Mouse (Mus musculus): ENCODE measurements at regions not wholly inside any gene's neighbourhood (a gene's known extent, or its start where the extent isn't known, plus 50 kb on each side); places are given as distances from the start of the nearest gene placed in this dataset.

GRCm38 (mm10) chr4:40537859-40538258 lies 65.9 kb downstream of the Tmem215 start:
- Histone ChIP-seq H3K27ac (no peak overlapping the region), H3K4me3 (no peak overlapping the region)
- intact Hi-C loops (cut with DNase I), result no loop called here
- no peak for DNase-seq (ENCODE audit: extremely low spot score in 1 of 2, low spot score in 2 of 2)
- no peak for TF ChIP-seq CTCF (IDR thresholded peaks at IDR 0.05)

GRCm38 (mm10) chr4:40543085-40544048 lies 71.4 kb downstream of the Tmem215 start:
- no peak for TF ChIP-seq CTCF (IDR thresholded peaks at IDR 0.05)
- Histone ChIP-seq H3K4me3 (no peak overlapping the region), H3K27ac (no peak overlapping the region)
- intact Hi-C loops (cut with DNase I), result loop anchor here (2.0 kb wide), 1 partner anchor 47 kb away; no protein-coding TSS in a partner anchor
- no peak for DNase-seq (ENCODE audit: extremely low spot score in 1 of 2, low spot score in 2 of 2)

GRCm38 (mm10) chr4:40544056-40544455 lies 72.1 kb downstream of the Tmem215 start:
- no peak for TF ChIP-seq CTCF (IDR thresholded peaks at IDR 0.05)
- no peak overlapping the region for H3K4me3 ChIP-seq
- DNase-seq (ENCODE audit: extremely low spot score in 1 of 2, low spot score in 2 of 2), result no peak
- intact Hi-C loops (cut with DNase I), result loop anchor here (2.0 kb wide), 1 partner anchor 47 kb away; no protein-coding TSS in a partner anchor
- H3K27ac ChIP-seq, result peak overlapping the region; percentile 37; the same call in 1 of the 2 replicates

GRCm38 (mm10) chr4:40544806-40545205 lies 72.8 kb downstream of the Tmem215 start:
- DNase-seq (ENCODE audit: extremely low spot score in 1 of 2, low spot score in 2 of 2), result no peak
- no peak for TF ChIP-seq CTCF (IDR thresholded peaks at IDR 0.05)
- intact Hi-C loops (cut with DNase I), result loop anchor here (2.0 to 5.0 kb wide), 2 partner anchors 48 to 243 kb away; no protein-coding TSS in a partner anchor

GRCm38 (mm10) chr4:40545700-40546099 lies 73.7 kb downstream of the Tmem215 start:
- peak in 1 of 2 experiments; percentile 12 for DNase-seq (ENCODE audit: extremely low spot score in 1 of 2, low spot score in 2 of 2)
- Histone ChIP-seq H3K4me3 (no peak overlapping the region), H3K27ac (peak overlapping the region; percentile 53)
- intact Hi-C loops (cut with DNase I), result loop anchor here (2.0 to 5.0 kb wide), 2 partner anchors 49 to 243 kb away; no protein-coding TSS in a partner anchor
- TF ChIP-seq CTCF (IDR thresholded peaks at IDR 0.05), result no peak

More at GRCm38 (mm10) chr4:40544806-40545205, 72.8 kb downstream of the Tmem215 start:
- Histone ChIP-seq H3K27ac (peak overlapping the region; percentile 53; the same call in 1 of the 2 replicates), H3K4me3 (no peak overlapping the region)

GRCm38 (mm10) chr4:40559824-40560223 lies 87.8 kb downstream of the Tmem215 start:
- intact Hi-C loops (cut with DNase I), result no loop called here
- TF ChIP-seq CTCF (IDR thresholded peaks at IDR 0.05), result no peak
- Histone ChIP-seq H3K4me3 (no peak overlapping the region), H3K27ac (no peak overlapping the region)
- DNase-seq (ENCODE audit: extremely low spot score in 1 of 2, low spot score in 2 of 2), result no peak

- Histone ChIP-seq H3K4me3 (no peak overlapping the region), H3K27ac (no peak overlapping the region)
- no peak for DNase-seq (ENCODE audit: extremely low spot score in 1 of 2, low spot score in 2 of 2)
- intact Hi-C loops (cut with DNase I), result no loop called here
- no peak for TF ChIP-seq CTCF (IDR thresholded peaks at IDR 0.05)
Observed at GRCm38 (mm10) chr4:40573300-40573699, 101.3 kb downstream of the Tmem215 start.

- Histone ChIP-seq H3K27ac (no peak overlapping the region), H3K4me3 (no peak overlapping the region)
- DNase-seq (ENCODE audit: extremely low spot score in 1 of 2, low spot score in 2 of 2), result peak in 1 of 2 experiments; percentile 17
- intact Hi-C loops (cut with DNase I), result no loop called here
- TF ChIP-seq CTCF (IDR thresholded peaks at IDR 0.05), result no peak
Observed at GRCm38 (mm10) chr4:40575951-40576350, 104.0 kb downstream of the Tmem215 start.

GRCm38 (mm10) chr4:40584436-40584835 lies 112.5 kb downstream of the Tmem215 start:
- DNase-seq (ENCODE audit: extremely low spot score in 1 of 2, low spot score in 2 of 2), result no peak
- intact Hi-C loops (cut with DNase I), result no loop called here
- no peak overlapping the region for H3K27ac ChIP-seq
- H3K4me3 ChIP-seq, result no peak overlapping the region
- TF ChIP-seq CTCF (IDR thresholded peaks at IDR 0.05), result no peak

GRCm38 (mm10) chr4:40584940-40585571 lies 113.1 kb downstream of the Tmem215 start:
- no peak for TF ChIP-seq CTCF (IDR thresholded peaks at IDR 0.05)
- intact Hi-C loops (cut with DNase I), result no loop called here
- Histone ChIP-seq H3K27ac (no peak overlapping the region), H3K4me3 (no peak overlapping the region)
- no peak for DNase-seq (ENCODE audit: extremely low spot score in 1 of 2, low spot score in 2 of 2)

GRCm38 (mm10) chr4:40586045-40586444 lies 114.1 kb downstream of the Tmem215 start:
- Histone ChIP-seq H3K27ac (no peak overlapping the region), H3K4me3 (no peak overlapping the region)
- no peak for DNase-seq (ENCODE audit: extremely low spot score in 1 of 2, low spot score in 2 of 2)
- no peak for TF ChIP-seq CTCF (IDR thresholded peaks at IDR 0.05)
- intact Hi-C loops (cut with DNase I), result no loop called here

- Histone ChIP-seq H3K27ac (no peak overlapping the region), H3K4me3 (no peak overlapping the region)
- intact Hi-C loops (cut with DNase I), result no loop called here
- no peak for TF ChIP-seq CTCF (IDR thresholded peaks at IDR 0.05)
- DNase-seq (ENCODE audit: extremely low spot score in 1 of 2, low spot score in 2 of 2), result no peak
Observed at GRCm38 (mm10) chr4:40587254-40587653, 115.3 kb downstream of the Tmem215 start.
